Mouse (Mus musculus): Measurements from ENCODE around the gene Olfm2. TPM values are rescaled to one million over a fixed set of nuclear protein-coding genes. Genes with fewer than 3 reads are reported as not detected.
A peak's percentile ranks its signal among the peaks of the same experiment; 100 is the strongest.

The Olfm2 gene
- polyA plus RNA-seq, 1 experiment = 1.1 TPM

DNA sequence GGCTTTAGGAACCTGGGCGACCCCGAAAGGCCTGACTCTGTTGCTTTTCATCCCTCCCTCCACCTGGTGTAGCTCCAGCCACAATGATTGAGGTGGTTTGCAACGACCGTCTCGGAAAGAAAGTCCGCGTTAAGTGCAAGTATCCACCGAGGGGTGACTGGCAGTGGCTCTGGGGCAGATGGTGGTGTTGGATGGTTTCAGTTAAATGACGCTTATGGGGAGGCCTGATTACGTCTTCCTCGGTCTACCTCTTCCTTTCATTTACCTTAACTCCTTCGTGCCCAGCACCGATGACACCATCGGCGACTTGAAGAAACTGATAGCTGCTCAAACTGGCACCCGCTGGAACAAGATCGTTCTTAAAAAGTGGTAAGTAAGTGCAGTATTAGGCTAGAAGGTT, 101.0 kb downstream of the Olfm2 start:
- no peaks in the 10 kb centered on the region; the same call in none of the 2 replicates for H3K4me1 ChIP-seq (ENCODE audit: control insufficient read depth, insufficient read depth, low read length)
- WGBS = 1% methylated on average over 17 of the region's 17 CpGs
- TF ChIP-seq POLR2A (IDR thresholded peaks at IDR 0.05; ENCODE audit: borderline replicate concordance, control insufficient read depth, low read depth, low read length) (no peak), CTCF (IDR thresholded peaks at IDR 0.05; ENCODE audit: control insufficient read depth, insufficient read depth, low read length) (no peak)
- H3K4me3 ChIP-seq (replicated peaks; ENCODE audit: control insufficient read depth, low read depth, low read length) = peak overlapping the region; percentile 77
- peak overlapping the region; percentile 85 for H3K27ac ChIP-seq (ENCODE audit: control insufficient read depth, insufficient read depth, low read depth, low read length, poor library complexity)

DNA sequence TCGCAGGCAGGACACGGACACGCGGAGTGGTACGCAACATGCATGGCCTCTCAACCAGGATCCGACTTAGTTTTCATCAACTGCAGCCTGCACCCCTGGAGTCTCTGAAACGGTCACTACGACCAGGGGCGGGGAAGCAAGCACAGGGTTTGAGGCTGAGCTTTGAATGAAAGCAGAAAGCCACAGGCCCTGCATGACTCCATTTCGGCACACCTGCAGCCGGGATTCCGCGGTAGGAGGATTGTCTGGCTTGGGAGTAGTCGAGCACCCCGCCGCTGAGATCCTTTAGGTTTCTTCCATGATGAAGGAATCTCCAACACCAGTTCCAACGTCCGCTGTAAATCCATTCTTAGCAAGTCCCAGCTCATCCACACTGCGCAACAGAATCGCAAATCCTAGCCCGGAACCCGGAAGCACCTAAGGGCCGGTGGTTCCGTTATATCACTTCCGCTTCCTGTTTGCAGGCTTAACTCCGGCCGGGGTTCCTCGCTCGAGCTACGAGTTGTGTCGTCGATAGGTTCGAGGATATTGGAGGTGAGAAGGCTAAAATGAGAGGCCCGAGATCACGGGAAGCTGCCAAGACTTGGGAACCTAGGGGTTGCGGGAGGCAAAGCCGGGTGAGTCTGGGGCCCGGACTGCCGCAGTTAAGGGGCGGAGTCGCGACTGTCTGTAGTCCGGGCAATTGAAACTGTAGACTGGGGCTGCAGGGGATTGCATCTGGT, 101.6 kb downstream of the Olfm2 start, which contains the start of gene Fbxl12:
TSS of gene Fbxl12 (minus strand) at position 408 of the 722 bp plus-strand sequence.
- Histone ChIP-seq H3K4me1 (ENCODE audit: control insufficient read depth, insufficient read depth, low read length) (no peaks in the 10 kb centered on the region; the same call in none of the 2 replicates), H3K4me3 (replicated peaks; ENCODE audit: control insufficient read depth, low read depth, low read length) (peak within 1 kb of the TSS; percentile 77)
- WGBS = under 1% methylated on average over 43 of the region's 43 CpGs

GRCm38 (mm10) chr9:20643781-20644180, 102.4 kb downstream of the Olfm2 start:
- H3K27ac ChIP-seq (ENCODE audit: control insufficient read depth, insufficient read depth, low read depth, low read length, poor library complexity) = peak overlapping the region; percentile 4; the same call in 1 of the 2 replicates
- peak overlapping the region; percentile 77 for H3K4me3 ChIP-seq (replicated peaks; ENCODE audit: control insufficient read depth, low read depth, low read length)
- no peak for TF ChIP-seq CTCF (IDR thresholded peaks at IDR 0.05; ENCODE audit: control insufficient read depth, insufficient read depth, low read length)
- TF ChIP-seq POLR2A (IDR thresholded peaks at IDR 0.05; ENCODE audit: borderline replicate concordance, control insufficient read depth, low read depth, low read length) = no peak; the same call in 1 of the 2 replicates
- H3K4me1 ChIP-seq (ENCODE audit: control insufficient read depth, insufficient read depth, low read length) = no peaks in the 10 kb centered on the region; the same call in none of the 2 replicates
- WGBS = 2% methylated on average over 13 of the region's 13 CpGs

More for the DNA sequence above, 101.6 kb downstream of the Olfm2 start, which contains the start of gene Fbxl12:
- no peak for TF ChIP-seq CTCF (IDR thresholded peaks at IDR 0.05; ENCODE audit: control insufficient read depth, insufficient read depth, low read length)
- no peak for TF ChIP-seq POLR2A (IDR thresholded peaks at IDR 0.05; ENCODE audit: borderline replicate concordance, control insufficient read depth, low read depth, low read length)
- H3K27ac ChIP-seq (ENCODE audit: control insufficient read depth, insufficient read depth, low read depth, low read length, poor library complexity) = peak within 1 kb of the TSS; percentile 85

DNA sequence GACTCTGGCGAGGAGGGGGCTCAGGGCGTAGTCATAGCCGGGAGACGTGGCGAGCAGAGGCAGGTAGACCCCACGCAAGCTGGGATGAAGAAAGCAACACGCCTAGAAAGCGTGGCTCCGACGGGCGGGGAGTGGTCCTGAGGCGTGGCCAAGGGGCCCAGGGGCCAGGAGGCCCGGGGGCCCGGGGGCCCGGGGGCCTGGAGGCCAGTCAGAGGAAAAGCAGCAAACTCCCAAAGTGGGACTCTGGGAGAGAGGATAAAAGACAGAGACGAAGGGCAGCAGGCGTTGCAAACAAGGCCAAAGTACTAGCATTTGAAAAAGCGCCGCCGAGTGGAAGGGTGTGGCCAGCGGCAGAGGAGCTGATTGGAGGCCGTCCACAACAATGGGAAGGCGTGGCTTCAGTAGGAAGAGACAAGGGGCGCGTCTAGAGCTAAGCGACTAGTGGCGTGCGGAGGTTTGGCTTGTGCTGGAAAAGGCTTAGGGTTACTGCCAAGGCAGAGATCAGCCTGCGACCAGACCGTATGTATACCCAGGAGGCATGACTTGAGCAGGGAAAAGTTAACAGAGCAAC, 103.2 kb downstream of the Olfm2 start:
- 2% methylated on average over 30 of the region's 30 CpGs for WGBS
- Histone ChIP-seq H3K4me3 (replicated peaks; ENCODE audit: control insufficient read depth, low read depth, low read length) (peak overlapping the region; percentile 77), H3K27ac (ENCODE audit: control insufficient read depth, insufficient read depth, low read depth, low read length, poor library complexity) (peak overlapping the region; percentile 32), H3K4me1 (ENCODE audit: control insufficient read depth, insufficient read depth, low read length) (no peaks in the 10 kb centered on the region; the same call in none of the 2 replicates)
- TF ChIP-seq POLR2A (IDR thresholded peaks at IDR 0.05; ENCODE audit: borderline replicate concordance, control insufficient read depth, low read depth, low read length) (no peak; the same call in none of the 2 replicates), CTCF (IDR thresholded peaks at IDR 0.05; ENCODE audit: control insufficient read depth, insufficient read depth, low read length) (peak; percentile 24; the same call in 1 of the 2 replicates)

DNA sequence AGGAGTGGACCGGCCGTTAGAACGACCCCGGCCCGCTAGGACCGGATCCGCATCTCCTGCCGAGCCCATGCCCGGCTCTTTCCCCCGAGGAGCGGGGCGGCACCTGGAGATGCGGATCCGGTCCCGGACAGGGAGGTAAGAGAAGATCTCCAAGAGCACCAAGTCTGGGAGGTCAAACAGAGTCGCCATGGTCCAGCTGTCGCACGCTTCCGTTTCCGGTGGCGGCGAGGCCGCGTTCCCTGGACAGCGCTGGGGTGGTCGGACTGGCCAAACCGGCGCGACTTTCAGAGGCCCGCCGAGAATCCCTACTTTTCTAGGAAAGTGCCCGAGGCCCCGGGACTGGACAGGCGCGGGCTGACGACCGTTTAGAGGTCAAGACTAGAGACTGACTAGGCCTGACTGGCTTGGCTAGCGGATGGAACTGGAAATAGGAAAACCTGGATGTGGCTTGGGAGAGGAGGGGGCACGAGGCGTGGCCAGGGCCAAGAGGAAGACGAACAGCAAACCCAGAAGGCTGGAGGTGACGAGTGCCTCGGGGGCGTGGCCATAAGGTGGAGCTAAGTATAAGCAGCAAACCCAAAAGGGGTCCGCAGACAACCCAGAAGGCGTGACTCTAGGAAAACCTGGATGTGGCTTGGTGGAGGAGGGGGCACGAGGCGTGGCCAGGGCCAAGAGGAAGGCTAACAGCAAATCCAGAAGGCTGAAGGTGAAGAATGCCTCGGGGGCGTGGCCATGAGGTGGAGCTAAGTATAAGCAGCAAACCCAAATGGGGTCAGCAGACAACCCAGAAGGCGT, 103.9 kb downstream of the Olfm2 start, which contains the start of gene Ubl5:
TSS of gene Ubl5 (plus strand) at position 778 of the 795 bp plus-strand sequence.
- peak within 1 kb of the TSS; percentile 77 for H3K4me3 ChIP-seq (replicated peaks; ENCODE audit: control insufficient read depth, low read depth, low read length)
- H3K4me1 ChIP-seq (ENCODE audit: control insufficient read depth, insufficient read depth, low read length) = no peaks in the 10 kb centered on the region; the same call in none of the 2 replicates
- 7% methylated on average over 51 of the region's 51 CpGs for WGBS
- TF ChIP-seq CTCF (IDR thresholded peaks at IDR 0.05; ENCODE audit: control insufficient read depth, insufficient read depth, low read length) = no peak
- 0 out of 2 replicates have a peak, but pooled peaks have one; percentile 42 for TF ChIP-seq POLR2A (IDR thresholded peaks at IDR 0.05; ENCODE audit: borderline replicate concordance, control insufficient read depth, low read depth, low read length)
- peak within 1 kb of the TSS; percentile 32 for H3K27ac ChIP-seq (ENCODE audit: control insufficient read depth, insufficient read depth, low read depth, low read length, poor library complexity)

- TF ChIP-seq POLR2A (IDR thresholded peaks at IDR 0.05; ENCODE audit: borderline replicate concordance, control insufficient read depth, low read depth, low read length) (no peak), CTCF (IDR thresholded peaks at IDR 0.05; ENCODE audit: control insufficient read depth, insufficient read depth, low read length) (no peak)
- Histone ChIP-seq H3K4me3 (replicated peaks; ENCODE audit: control insufficient read depth, low read depth, low read length) (peak overlapping the region; percentile 38), H3K27ac (ENCODE audit: control insufficient read depth, insufficient read depth, low read depth, low read length, poor library complexity) (no peak overlapping the region), H3K4me1 (ENCODE audit: control insufficient read depth, insufficient read depth, low read length) (peaks cover 3% of the 10 kb centered on the region)
- WGBS = 51% methylated on average over 6 of the region's 6 CpGs
These were observed 104.6 kb downstream of the Olfm2 start for GRCm38 (mm10) chr9:20641501-20641900.

- TF ChIP-seq POLR2A (IDR thresholded peaks at IDR 0.05; ENCODE audit: borderline replicate concordance, control insufficient read depth, low read depth, low read length) (no peak), CTCF (IDR thresholded peaks at IDR 0.05; ENCODE audit: control insufficient read depth, insufficient read depth, low read length) (no peak)
- H3K27ac ChIP-seq (ENCODE audit: control insufficient read depth, insufficient read depth, low read depth, low read length, poor library complexity) = no peak overlapping the region
- H3K4me3 ChIP-seq (replicated peaks; ENCODE audit: control insufficient read depth, low read depth, low read length) = no peak overlapping the region
- 87% methylated on average over 4 of the region's 4 CpGs for WGBS
- H3K4me1 ChIP-seq (ENCODE audit: control insufficient read depth, insufficient read depth, low read length) = peaks cover 5% of the 10 kb centered on the region
These were observed 106.7 kb downstream of the Olfm2 start for GRCm38 (mm10) chr9:20639486-20639885.

Measured in bone marrow, adult 2 months (tissue).